Mouse (Mus musculus): ENCODE results near the gene D230025D16Rik. TPM values are rescaled to one million over a fixed set of nuclear protein-coding genes. Genes with fewer than 3 reads are reported as not detected.

D230025D16Rik gene
- polyA plus RNA-seq, 1 experiment from 2014 or later = 27.3 TPM

Other genes starting within 250 kb of the D230025D16Rik start
- gene Ces2h, start 224.3 kb upstream of the D230025D16Rik start, polyA plus RNA-seq (2015; fragmentation: Nextera tagmentation; extraction: Ambion mirVana) = not detected in 2 replicates
- gene Ces3a, start 176.5 kb upstream of the D230025D16Rik start, polyA plus RNA-seq (2015; fragmentation: Nextera tagmentation; extraction: Ambion mirVana) = not detected in 2 replicates
- gene Ces3b, start 141.4 kb upstream of the D230025D16Rik start, polyA plus RNA-seq (2015; fragmentation: Nextera tagmentation; extraction: Ambion mirVana) = not detected in 2 replicates
- gene Ces4a, start 93.3 kb upstream of the D230025D16Rik start, polyA plus RNA-seq (2015; fragmentation: Nextera tagmentation; extraction: Ambion mirVana) = not detected in 2 replicates
- gene Cbfb, start 54.5 kb upstream of the D230025D16Rik start, polyA plus RNA-seq (2015; fragmentation: Nextera tagmentation; extraction: Ambion mirVana) = 59.1 and 66.6 TPM in 2 replicates
- gene B3gnt9, start 30.0 kb downstream of the D230025D16Rik start, polyA plus RNA-seq (2015; fragmentation: Nextera tagmentation; extraction: Ambion mirVana) = 7.4 and 8.8 TPM in 2 replicates
- gene Tradd, start 39.5 kb downstream of the D230025D16Rik start, polyA plus RNA-seq (2015; fragmentation: Nextera tagmentation; extraction: Ambion mirVana) = 21.4 and 25.0 TPM in 2 replicates
- 1.8 and 2.0 TPM in 2 replicates for gene Fbxl8, start 39.5 kb downstream of the D230025D16Rik start, polyA plus RNA-seq (2015; fragmentation: Nextera tagmentation; extraction: Ambion mirVana)
- gene Hsf4, start 44.7 kb downstream of the D230025D16Rik start, polyA plus RNA-seq (2015; fragmentation: Nextera tagmentation; extraction: Ambion mirVana) = 0.32 and 0.44 TPM in 2 replicates
- gene Nol3, start 51.0 kb downstream of the D230025D16Rik start, polyA plus RNA-seq (2015; fragmentation: Nextera tagmentation; extraction: Ambion mirVana) = 5.3 and 6.9 TPM in 2 replicates
- 120 and 124 TPM in 2 replicates for gene 4931428F04Rik, start 64.7 kb downstream of the D230025D16Rik start, polyA plus RNA-seq (2015; fragmentation: Nextera tagmentation; extraction: Ambion mirVana)
- 12.8 and 14.3 TPM in 2 replicates for gene Exoc3l, start 71.0 kb downstream of the D230025D16Rik start, polyA plus RNA-seq (2015; fragmentation: Nextera tagmentation; extraction: Ambion mirVana)
- gene E2f4, start 72.5 kb downstream of the D230025D16Rik start, polyA plus RNA-seq (2015; fragmentation: Nextera tagmentation; extraction: Ambion mirVana) = 49.3 and 51.8 TPM in 2 replicates
- gene Elmo3, start 80.5 kb downstream of the D230025D16Rik start, polyA plus RNA-seq (2015; fragmentation: Nextera tagmentation; extraction: Ambion mirVana) = 0.92 and 1.4 TPM in 2 replicates
- gene Lrrc29, start 101.1 kb downstream of the D230025D16Rik start, polyA plus RNA-seq (2015; fragmentation: Nextera tagmentation; extraction: Ambion mirVana) = 1.2 and 1.3 TPM in 2 replicates
- 148 and 151 TPM in 2 replicates for gene Tmem208, start 101.2 kb downstream of the D230025D16Rik start, polyA plus RNA-seq (2015; fragmentation: Nextera tagmentation; extraction: Ambion mirVana)
- gene Fhod1, start 122.8 kb downstream of the D230025D16Rik start, polyA plus RNA-seq (2015; fragmentation: Nextera tagmentation; extraction: Ambion mirVana) = 0.28 and 0.63 TPM in 2 replicates
- gene Slc9a5, start 123.7 kb downstream of the D230025D16Rik start, polyA plus RNA-seq (2015; fragmentation: Nextera tagmentation; extraction: Ambion mirVana) = 5.4 and 7.1 TPM in 2 replicates
- 0.60 and 0.62 TPM in 2 replicates for gene Plekhg4, start 148.1 kb downstream of the D230025D16Rik start, polyA plus RNA-seq (2015; fragmentation: Nextera tagmentation; extraction: Ambion mirVana)
- gene Kctd19, start 188.4 kb downstream of the D230025D16Rik start, polyA plus RNA-seq (2015; fragmentation: Nextera tagmentation; extraction: Ambion mirVana) = not detected in 2 replicates
- gene Lrrc36, start 188.4 kb downstream of the D230025D16Rik start, polyA plus RNA-seq (2015; fragmentation: Nextera tagmentation; extraction: Ambion mirVana) = 0.65 and 0.92 TPM in 2 replicates
- 239 and 296 TPM in 2 replicates for gene Tppp3, start 246.4 kb downstream of the D230025D16Rik start, polyA plus RNA-seq (2015; fragmentation: Nextera tagmentation; extraction: Ambion mirVana)